Mouse (Mus musculus): ENCODE measurements around the gene Klc2. TPM values are rescaled to one million over a fixed set of nuclear protein-coding genes. Genes with fewer than 3 reads are reported as not detected.

Klc2 gene
- polyA plus RNA-seq, 1 experiment from 2014 or later = 23.7 TPM

GRCm38 (mm10) chr19:5082596-5082995 is 35.8 kb downstream of the Klc2 start:
- Histone ChIP-seq H3K27ac (0 out of 2 replicates have a peak overlapping the region, but pooled peaks have one; percentile 23), H3K4me1 (peaks cover 18% of the 10 kb centered on the region), H3K27me3 (ENCODE audit: insufficient read depth, poor library complexity, severe bottlenecking) (peaks cover 72% of the 10 kb centered on the region), H3K4me3 (no peak overlapping the region), H3K36me3 (no peaks in the 10 kb centered on the region), H3K9me3 (no peaks in the 10 kb centered on the region)
- no peak for DNase-seq (ENCODE audit: low spot score)
- 52% methylated on average over 24 of the region's 24 CpGs for WGBS

GRCm38 (mm10) chr19:5082005-5082404 is 36.4 kb downstream of the Klc2 start:
- no peak for DNase-seq (ENCODE audit: low spot score)
- 62% methylated on average over 18 of the region's 18 CpGs for WGBS
- Histone ChIP-seq H3K4me1 (peaks cover 12% of the 10 kb centered on the region), H3K27ac (no peak overlapping the region), H3K36me3 (no peaks in the 10 kb centered on the region), H3K9me3 (no peaks in the 10 kb centered on the region), H3K27me3 (ENCODE audit: insufficient read depth, poor library complexity, severe bottlenecking) (peaks cover 72% of the 10 kb centered on the region), H3K4me3 (no peak overlapping the region)

- no peak for DNase-seq (ENCODE audit: low spot score)
- peaks cover 49% of the 10 kb centered on the region for H3K27me3 ChIP-seq (ENCODE audit: insufficient read depth, poor library complexity, severe bottlenecking)
- no peaks in the 10 kb centered on the region for H3K9me3 ChIP-seq
- H3K27ac ChIP-seq = no peak overlapping the region
- H3K36me3 ChIP-seq = no peaks in the 10 kb centered on the region
- 92% methylated on average over 1 of the region's 1 CpGs for WGBS
- H3K4me3 ChIP-seq = no peak overlapping the region
- H3K4me1 ChIP-seq = no peaks in the 10 kb centered on the region
Observed at GRCm38 (mm10) chr19:5079279-5079678, 39.1 kb downstream of the Klc2 start.

- Histone ChIP-seq H3K4me3 (no peak overlapping the region), H3K36me3 (no peaks in the 10 kb centered on the region), H3K9me3 (no peaks in the 10 kb centered on the region), H3K4me1 (peaks cover 41% of the 10 kb centered on the region), H3K27ac (no peak overlapping the region), H3K27me3 (ENCODE audit: insufficient read depth, poor library complexity, severe bottlenecking) (peaks cover 41% of the 10 kb centered on the region)
- WGBS = 36% methylated on average over 5 of the region's 5 CpGs
- DNase-seq (ENCODE audit: low spot score) = no peak
Observed at GRCm38 (mm10) chr19:5073518-5073917, 44.8 kb downstream of the Klc2 start.

- peaks cover 43% of the 10 kb centered on the region for H3K27me3 ChIP-seq (ENCODE audit: insufficient read depth, poor library complexity, severe bottlenecking)
- no peaks in the 10 kb centered on the region for H3K9me3 ChIP-seq
- 2% methylated on average over 15 of the region's 15 CpGs for WGBS
- no peak for DNase-seq (ENCODE audit: low spot score)
- no peaks in the 10 kb centered on the region for H3K36me3 ChIP-seq
- H3K4me3 ChIP-seq = peak overlapping the region; percentile 72
- H3K27ac ChIP-seq = 0 out of 2 replicates have a peak overlapping the region, but pooled peaks have one; percentile 86
- H3K4me1 ChIP-seq = peaks cover 46% of the 10 kb centered on the region
Observed at GRCm38 (mm10) chr19:5073028-5073427, 45.3 kb downstream of the Klc2 start.

GRCm38 (mm10) chr19:5072389-5073019 is 45.9 kb downstream of the Klc2 start:
- no peaks in the 10 kb centered on the region for H3K9me3 ChIP-seq
- DNase-seq (ENCODE audit: low spot score) = no peak
- 4% methylated on average over 20 of the region's 20 CpGs for WGBS
- H3K4me1 ChIP-seq = peaks cover 51% of the 10 kb centered on the region
- peak overlapping the region; percentile 72 for H3K4me3 ChIP-seq
- peak overlapping the region; percentile 86 for H3K27ac ChIP-seq
- peaks cover 46% of the 10 kb centered on the region for H3K27me3 ChIP-seq (ENCODE audit: insufficient read depth, poor library complexity, severe bottlenecking)
- H3K36me3 ChIP-seq = no peaks in the 10 kb centered on the region

GRCm38 (mm10) chr19:5071545-5072369 is 46.6 kb downstream of the Klc2 start:
- peaks cover 59% of the 10 kb centered on the region for H3K4me1 ChIP-seq
- DNase-seq (ENCODE audit: low spot score) = peak; percentile 94
- no peaks in the 10 kb centered on the region for H3K36me3 ChIP-seq
- peak overlapping the region; percentile 72 for H3K4me3 ChIP-seq
- peaks cover 51% of the 10 kb centered on the region for H3K27me3 ChIP-seq (ENCODE audit: insufficient read depth, poor library complexity, severe bottlenecking)
- WGBS = 2% methylated on average over 40 of the region's 40 CpGs
- no peaks in the 10 kb centered on the region for H3K9me3 ChIP-seq
- peak overlapping the region; percentile 86 for H3K27ac ChIP-seq

- no peak for DNase-seq (ENCODE audit: low spot score)
- peaks cover 51% of the 10 kb centered on the region for H3K27me3 ChIP-seq (ENCODE audit: insufficient read depth, poor library complexity, severe bottlenecking)
Observed at GRCm38 (mm10) chr19:5071077-5071476, 47.3 kb downstream of the Klc2 start.

GRCm38 (mm10) chr19:5069978-5070377 is 48.4 kb downstream of the Klc2 start:
- Histone ChIP-seq H3K4me1 (peaks cover 61% of the 10 kb centered on the region), H3K27me3 (ENCODE audit: insufficient read depth, poor library complexity, severe bottlenecking) (peaks cover 51% of the 10 kb centered on the region), H3K9me3 (no peaks in the 10 kb centered on the region), H3K27ac (peak overlapping the region; percentile 86), H3K4me3 (peak overlapping the region; percentile 72), H3K36me3 (no peaks in the 10 kb centered on the region)
- 73% methylated on average over 7 of the region's 7 CpGs for WGBS
- DNase-seq (ENCODE audit: low spot score) = no peak

More at GRCm38 (mm10) chr19:5071077-5071476, 47.3 kb downstream of the Klc2 start:
- Histone ChIP-seq H3K27ac (peak overlapping the region; percentile 86), H3K9me3 (no peaks in the 10 kb centered on the region), H3K4me1 (peaks cover 61% of the 10 kb centered on the region), H3K36me3 (no peaks in the 10 kb centered on the region), H3K4me3 (peak overlapping the region; percentile 72)
- WGBS = 7% methylated on average over 11 of the region's 11 CpGs

GRCm38 (mm10) chr19:5069486-5069885 is 48.9 kb downstream of the Klc2 start:
- Histone ChIP-seq H3K27me3 (ENCODE audit: insufficient read depth, poor library complexity, severe bottlenecking) (peaks cover 51% of the 10 kb centered on the region), H3K4me3 (peak overlapping the region; percentile 72), H3K27ac (peak overlapping the region; percentile 86), H3K4me1 (peaks cover 61% of the 10 kb centered on the region), H3K9me3 (no peaks in the 10 kb centered on the region), H3K36me3 (no peaks in the 10 kb centered on the region)
- no peak for DNase-seq (ENCODE audit: low spot score)
- 68% methylated on average over 5 of the region's 5 CpGs for WGBS

- Histone ChIP-seq H3K9me3 (no peaks in the 10 kb centered on the region), H3K36me3 (no peaks in the 10 kb centered on the region), H3K27me3 (ENCODE audit: insufficient read depth, poor library complexity, severe bottlenecking) (peaks cover 47% of the 10 kb centered on the region), H3K4me3 (peak overlapping the region; percentile 72), H3K27ac (peak overlapping the region; percentile 92), H3K4me1 (peaks cover 61% of the 10 kb centered on the region)
- DNase-seq (ENCODE audit: low spot score) = no peak
- WGBS = 40% methylated on average over 21 of the region's 21 CpGs
Observed at GRCm38 (mm10) chr19:5068570-5069234, 49.7 kb downstream of the Klc2 start.

GRCm38 (mm10) chr19:5067867-5068569 is 50.3 kb downstream of the Klc2 start, which contains the start of gene Cd248:
Cd248 (plus strand) TSS chr19:5068078.
- no peaks in the 10 kb centered on the region for H3K36me3 ChIP-seq
- peak; percentile 90 for DNase-seq (ENCODE audit: low spot score)
- H3K9me3 ChIP-seq = no peaks in the 10 kb centered on the region
- H3K27ac ChIP-seq = peak within 1 kb of the TSS; percentile 92
- WGBS = 1% methylated on average over 56 of the region's 56 CpGs
- peak within 1 kb of the TSS; percentile 72 for H3K4me3 ChIP-seq
- peaks cover 61% of the 10 kb centered on the region for H3K4me1 ChIP-seq
- H3K27me3 ChIP-seq (ENCODE audit: insufficient read depth, poor library complexity, severe bottlenecking) = peaks cover 43% of the 10 kb centered on the region

Data from heart, embryonic 10.5 days (tissue).